Mouse (Mus musculus) bone marrow, adult 2 months (tissue): Measurements from ENCODE around the gene Rnf5.

Experiments used
- CTCF ChIP-seq: fragments of 200-500 bp; IDR thresholded peaks from 2 replicates; pipeline ENCODE4 v1.5.1; 2011; ENCODE audit warnings: low read length, control low read depth; ENCODE audit not compliant: control insufficient read depth, insufficient read depth
- POLR2A ChIP-seq: fragments of 200-500 bp; IDR thresholded peaks from 2 replicates; pipeline ENCODE4 v1.6.1; 2011; ENCODE audit warnings: low read depth, mild to moderate bottlenecking, control low read depth, low read length, borderline replicate concordance; ENCODE audit not compliant: control insufficient read depth

DNA sequence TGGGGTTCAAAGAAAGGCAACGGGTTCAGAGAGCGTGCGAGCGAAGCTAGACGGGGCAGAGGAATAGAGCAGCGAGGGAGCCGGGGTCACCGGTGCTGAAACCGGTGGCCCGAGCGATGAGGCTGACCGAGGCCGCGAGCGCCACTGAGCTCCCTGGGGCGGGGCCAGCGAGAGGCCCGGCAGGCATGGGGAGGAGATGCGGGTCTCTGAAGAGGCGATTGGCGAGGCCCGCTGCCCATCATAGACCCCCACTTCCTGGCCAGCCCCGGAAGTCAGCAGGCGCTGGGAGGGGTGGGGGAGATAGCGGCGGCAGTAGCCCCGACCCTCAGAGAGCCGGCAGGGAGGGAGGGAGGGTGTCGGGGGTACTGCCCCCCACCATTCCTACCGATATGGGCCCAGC, 2.1 kb upstream of the Rnf5 start:
- TF ChIP-seq POLR2A: peak; percentile 90; the same call in 1 of the 2 replicates
- TF ChIP-seq CTCF: no peak
